Mouse (Mus musculus) olfactory bulb, adult 2 months (tissue): ENCODE results near the gene Tceanc2. TPM values are rescaled to one million over a fixed set of nuclear protein-coding genes. Genes with fewer than 3 reads are reported as not detected.

Experiments
- H3K27ac ChIP-seq: fragments of 200-500 bp; 2 replicates; pipeline ENCODE4 v1.5.1; 2012; ENCODE audit warnings: low read depth, low read length; ENCODE audit not compliant: insufficient read depth
- H3K4me1 ChIP-seq: fragments of 200-500 bp; 2 replicates; pipeline ENCODE4 v1.6.1; 2012; ENCODE audit warnings: low read length; ENCODE audit not compliant: control insufficient read depth, insufficient read depth
- H3K4me3 ChIP-seq: fragments of 200-500 bp; 2 replicates; pipeline ENCODE4 v1.5.1; 2012; ENCODE audit warnings: mild to moderate bottlenecking, low read depth, low read length, moderate library complexity; ENCODE audit not compliant: insufficient read depth
- CTCF ChIP-seq: fragments of 200-500 bp; IDR thresholded peaks from 2 replicates; pipeline ENCODE4 v1.5.1; 2012; ENCODE audit warnings: low read depth, mild to moderate bottlenecking, low read length, moderate library complexity; ENCODE audit not compliant: insufficient read depth
- POLR2A ChIP-seq: fragments of 200-500 bp; IDR thresholded peaks from 2 replicates; pipeline ENCODE4 v1.6.1; 2012; ENCODE audit warnings: mild to moderate bottlenecking, low read depth, low read length, moderate library complexity; ENCODE audit not compliant: insufficient read depth
- WGBS: fragments of 180-500 bp; shearing (Covaris S2); methylation state at CpG from one replicate; pipeline ENCODE4 v1.1.7; 2018; 5-methylcytosine and 5-hydroxymethylcytosine counted together
- polyA plus RNA-seq: library from polyadenylated mRNA; stranded (reverse); fragments of >200 nt; gene quantifications from 2 replicates; pipeline ENCODE4 v1.2.4, GENCODE M21; 2012; ENCODE audit warnings: low replicate concordance; ENCODE audit not compliant: missing spikeins, insufficient read depth, insufficient read length

The Tceanc2 gene
- polyA plus RNA-seq, 1 experiment, result not detected

DNA sequence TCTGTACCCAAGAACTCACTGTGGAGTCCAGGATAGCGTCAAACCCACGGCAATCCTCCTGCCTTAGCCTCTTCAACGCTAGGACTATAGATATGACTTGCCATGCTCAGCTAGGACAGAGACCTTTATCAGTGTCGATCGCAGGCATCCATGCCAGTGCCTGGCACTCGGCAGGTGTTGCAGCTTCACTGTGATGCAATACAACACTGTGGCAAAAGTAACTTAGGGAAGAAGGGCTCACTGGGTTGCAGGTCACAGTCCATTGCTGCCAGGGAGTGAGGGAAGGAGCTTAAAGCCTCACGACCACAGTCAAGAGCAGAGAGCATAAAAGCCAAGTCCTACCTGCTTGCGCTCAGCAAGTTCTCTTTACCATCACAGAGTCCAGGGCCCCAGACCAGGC lies 18.7 kb downstream of the Tceanc2 start:
- WGBS, result 93% methylated on average over 8 of the region's 8 CpGs
- Histone ChIP-seq H3K4me3 (no peak overlapping the region), H3K27ac (no peak overlapping the region), H3K4me1 (peaks cover 5% of the 10 kb centered on the region)
- no peak for TF ChIP-seq POLR2A
- TF ChIP-seq CTCF, result no peak

- H3K4me3 ChIP-seq, result no peak overlapping the region
- peaks cover 4% of the 10 kb centered on the region for H3K4me1 ChIP-seq
- 66% methylated on average over 11 of the region's 11 CpGs for WGBS
- TF ChIP-seq POLR2A, result no peak
- no peak for TF ChIP-seq CTCF
- H3K27ac ChIP-seq, result no peak overlapping the region
Measured at GRCm38 (mm10) chr4:107159166-107159773, 19.6 kb downstream of the Tceanc2 start.

DNA sequence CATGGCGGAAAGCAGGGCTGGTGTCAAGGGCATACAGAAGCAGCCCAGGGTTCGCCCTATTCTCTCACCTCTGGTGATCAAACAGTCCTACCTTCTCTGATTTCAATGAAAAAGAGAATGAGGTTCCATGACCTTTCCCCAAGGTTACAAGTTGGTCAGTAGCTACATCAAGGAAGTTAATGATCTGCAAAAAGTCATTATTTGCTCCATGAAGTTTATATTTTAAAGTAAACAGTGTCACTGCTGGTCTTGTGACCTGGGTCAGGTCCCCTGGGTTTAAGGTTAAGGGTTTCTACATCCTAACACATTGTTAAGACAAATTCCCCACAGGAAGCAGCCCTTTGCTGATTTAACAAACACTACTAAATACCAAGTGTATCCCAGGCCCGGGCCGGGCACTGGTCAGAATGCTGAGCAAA lies 21.9 kb downstream of the Tceanc2 start:
- 96% methylated on average over 4 of the region's 4 CpGs for WGBS
- Histone ChIP-seq H3K4me1 (peaks cover 2% of the 10 kb centered on the region; the same call in 1 of the 2 replicates), H3K4me3 (no peak overlapping the region), H3K27ac (no peak overlapping the region)
- TF ChIP-seq CTCF (no peak), POLR2A (no peak)

GRCm38 (mm10) chr4:107152571-107152970 lies 26.3 kb downstream of the Tceanc2 start:
- TF ChIP-seq CTCF (no peak), POLR2A (no peak)
- Histone ChIP-seq H3K4me3 (no peak overlapping the region), H3K27ac (no peak overlapping the region), H3K4me1 (no peaks in the 10 kb centered on the region; the same call in 1 of the 2 replicates)
- WGBS, result 92% methylated on average over 8 of the region's 8 CpGs

GRCm38 (mm10) chr4:107150991-107151390 lies 27.9 kb downstream of the Tceanc2 start:
- H3K4me3 ChIP-seq, result no peak overlapping the region
- no peaks in the 10 kb centered on the region; the same call in 1 of the 2 replicates for H3K4me1 ChIP-seq
- 66% methylated on average over 6 of the region's 6 CpGs for whole genome bisulfite sequencing
- TF ChIP-seq CTCF (no peak), POLR2A (no peak)
- H3K27ac ChIP-seq, result no peak overlapping the region

- H3K27ac ChIP-seq, result no peak overlapping the region
- no peaks in the 10 kb centered on the region for H3K4me1 ChIP-seq
- WGBS, result 93% methylated on average over 8 of the region's 8 CpGs
- no peak overlapping the region for H3K4me3 ChIP-seq
- TF ChIP-seq CTCF, result no peak
- TF ChIP-seq POLR2A, result no peak
Measured at GRCm38 (mm10) chr4:107143511-107143910, 35.4 kb downstream of the Tceanc2 start.

DNA sequence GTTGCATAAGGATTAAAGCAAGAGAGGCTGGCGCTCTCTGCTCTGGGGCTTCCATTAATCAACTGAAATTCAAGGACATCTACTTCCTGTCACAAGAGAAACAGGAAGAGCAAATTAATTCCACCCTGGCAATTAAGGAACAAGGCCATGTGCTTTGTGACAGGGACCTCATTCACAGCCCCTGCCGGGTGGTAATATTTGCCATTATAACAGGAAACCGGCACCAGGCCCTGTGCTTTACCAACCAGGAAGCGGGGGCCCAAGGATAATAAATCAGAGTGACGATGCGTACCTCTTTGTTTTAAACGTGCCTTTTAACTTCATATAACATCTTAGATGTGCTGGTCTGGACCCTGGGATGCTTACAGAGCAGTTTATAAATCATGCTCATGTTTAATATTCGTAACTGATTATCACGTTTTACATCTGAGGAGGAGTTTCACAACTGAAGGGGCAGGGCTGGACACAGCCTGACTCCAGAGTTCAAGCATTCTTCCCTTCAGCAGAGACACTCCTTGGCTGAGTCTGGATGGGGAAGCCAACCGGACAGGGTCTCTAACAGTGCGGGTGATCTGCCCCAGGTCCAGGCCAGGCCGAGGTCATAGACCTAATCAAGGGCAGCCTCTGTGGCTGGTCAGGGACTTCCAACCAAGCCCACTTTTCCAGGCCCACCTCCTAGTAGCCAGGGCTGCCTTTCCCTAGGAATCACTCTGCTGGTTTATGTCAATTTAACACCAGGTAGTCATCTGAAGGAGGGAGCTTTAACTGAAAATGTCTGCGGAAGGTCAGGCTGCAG lies 38.9 kb downstream of the Tceanc2 start:
- Histone ChIP-seq H3K4me1 (peaks cover 6% of the 10 kb centered on the region), H3K27ac (no peak overlapping the region), H3K4me3 (no peak overlapping the region)
- no peak for TF ChIP-seq CTCF
- TF ChIP-seq POLR2A, result no peak
- WGBS, result 84% methylated on average over 13 of the region's 13 CpGs

- H3K27ac ChIP-seq, result no peak overlapping the region
- peaks cover 6% of the 10 kb centered on the region for H3K4me1 ChIP-seq
- 84% methylated on average over 37 of the region's 37 CpGs for WGBS
- TF ChIP-seq POLR2A, result no peak
- TF ChIP-seq CTCF, result no peak
- H3K4me3 ChIP-seq, result no peak overlapping the region
Measured at GRCm38 (mm10) chr4:107138948-107139835, 39.7 kb downstream of the Tceanc2 start.
